Mouse (Mus musculus) E14TG2a.4 (cell line): ENCODE data around the gene Olfr615.

Experiments used
- CTCF ChIP-seq: conservative IDR thresholded peaks from 2 replicates; pipeline ENCODE4 v1.5.1; 2014; ENCODE audit warnings: low read length
- NANOG ChIP-seq: IDR thresholded peaks from 2 replicates; pipeline ENCODE4 v1.6.1; 2014; ENCODE audit warnings: borderline replicate concordance, low read length, mixed read lengths
- POU5F1 ChIP-seq: IDR thresholded peaks from 2 replicates; pipeline ENCODE4 v1.6.1; 2014; ENCODE audit warnings: low read length, borderline replicate concordance

- TF ChIP-seq CTCF (no peak), NANOG (no peak), POU5F1 (no peak)
Observed at GRCm38 (mm10) chr7:103600275-103600674, 44.4 kb downstream of the Olfr615 start, which contains the start of gene Olfr619.
